Mouse (Mus musculus): ENCODE data around the gene Ptchd1. TPM values are rescaled to one million over a fixed set of nuclear protein-coding genes. Genes with fewer than 3 reads are reported as not detected.

The Ptchd1 gene
- polyA plus RNA-seq (2014; fragmentation: Nextera tagmentation; extraction: Ambion mirVana): 0.32 and 0.39 TPM in 2 replicates

DNA sequence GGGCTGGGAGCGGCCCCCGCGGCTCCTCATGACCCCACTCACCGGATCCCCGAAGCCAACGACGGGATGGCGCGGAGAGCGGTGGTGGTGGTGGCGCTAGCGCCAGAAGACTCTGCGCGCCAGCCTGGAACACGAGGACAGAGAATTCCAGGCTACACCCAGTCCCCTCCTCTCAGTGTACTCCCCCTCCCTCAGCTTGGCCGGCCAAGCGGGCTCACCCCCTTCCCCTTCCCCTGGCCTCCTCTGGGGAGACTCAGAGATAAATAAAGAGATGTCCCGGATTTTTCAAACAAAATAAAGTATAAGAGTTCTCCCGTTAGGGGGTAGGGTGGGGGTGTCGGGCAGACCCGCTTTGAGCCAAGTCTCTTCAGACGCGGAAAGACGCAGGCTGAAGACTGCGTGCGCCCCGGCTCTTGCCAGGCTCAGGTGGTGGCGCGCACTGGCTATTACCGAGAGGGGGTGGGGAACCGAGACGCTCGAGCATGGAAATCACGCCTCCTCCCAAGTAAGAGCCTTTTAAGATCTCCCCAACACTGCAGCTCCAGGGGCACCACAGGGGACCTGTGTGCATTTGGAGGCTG, at the start of gene Ptchd1:
TSS of gene Ptchd1 (minus strand) at position 114 of the 581 bp plus-strand sequence.
- Histone ChIP-seq H3K9ac (ENCODE audit: low read length) (peak within 1 kb of the TSS; percentile 25; the same call in 1 of the 2 replicates), H3K4me1 (ENCODE audit: control insufficient read depth in 2 of 2, insufficient read depth in 2 of 2, low read length in 2 of 2) (no peaks in the 10 kb centered on the region; a peak in 1 of 4 replicates), H3K36me3 (ENCODE audit: control insufficient read depth, insufficient read depth, low read length) (no peaks in the 10 kb centered on the region), H3K4me2 (ENCODE audit: low read length) (peak within 1 kb of the TSS; percentile 87), H3K4me3 (ENCODE audit: control insufficient read depth in 1 of 2, insufficient read depth in 1 of 2, low read depth in 1 of 2, low read length in 2 of 2) (peak within 1 kb of the TSS; percentile 51), H3K9me3 (ENCODE audit: control insufficient read depth, low read length) (no peaks in the 10 kb centered on the region), H3K27ac (replicated peaks in 1 of 2; ENCODE audit: control insufficient read depth in 1 of 2, insufficient read depth in 1 of 2, low read depth in 2 of 2, low read length in 2 of 2) (no peak within 1 kb of the TSS), H3K27me3 (ENCODE audit: control insufficient read depth, insufficient read depth, low read length) (peaks cover 32% of the 10 kb centered on the region; the same call in 1 of the 2 replicates)
- 21% methylated on average over 27 of the region's 34 CpGs for WGBS
- no peak for ATAC-seq (ENCODE audit: insufficient number of reproducible peaks, insufficient read depth, low FRiP score, low read depth)

DNA sequence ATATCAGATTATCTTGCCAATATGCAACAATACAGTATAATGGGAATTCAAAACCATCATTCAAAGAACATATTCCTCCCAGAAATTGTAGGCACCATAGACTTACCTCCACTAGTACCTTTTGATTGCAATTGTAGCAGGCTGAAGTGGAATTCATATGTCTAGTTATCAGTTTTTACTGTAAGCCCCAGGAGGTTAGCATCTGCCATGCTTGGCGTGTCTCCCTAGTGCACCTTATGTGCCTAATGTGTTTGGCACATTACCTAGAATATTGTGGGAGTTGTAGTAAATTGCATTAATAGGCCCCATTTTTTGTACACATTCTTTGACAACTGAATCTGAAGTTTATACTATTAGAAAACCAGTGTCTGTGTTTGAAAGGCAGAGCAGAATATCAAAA, 34.4 kb upstream of the Ptchd1 start:
- Histone ChIP-seq H3K4me1 (ENCODE audit: control insufficient read depth in 2 of 2, insufficient read depth in 2 of 2, low read length in 2 of 2) (no peaks in the 10 kb centered on the region), H3K27ac (replicated peaks in 1 of 2; ENCODE audit: control insufficient read depth in 1 of 2, insufficient read depth in 1 of 2, low read depth in 2 of 2, low read length in 2 of 2) (no peak overlapping the region), H3K9ac (ENCODE audit: low read length) (no peak overlapping the region), H3K9me3 (ENCODE audit: control insufficient read depth, low read length) (no peaks in the 10 kb centered on the region), H3K4me3 (ENCODE audit: control insufficient read depth in 1 of 2, insufficient read depth in 1 of 2, low read depth in 1 of 2, low read length in 2 of 2) (no peak overlapping the region), H3K36me3 (ENCODE audit: control insufficient read depth, insufficient read depth, low read length) (no peaks in the 10 kb centered on the region), H3K4me2 (ENCODE audit: low read length) (no peak overlapping the region), H3K27me3 (ENCODE audit: control insufficient read depth, insufficient read depth, low read length) (no peaks in the 10 kb centered on the region)
- ATAC-seq (ENCODE audit: insufficient number of reproducible peaks, insufficient read depth, low FRiP score, low read depth): no peak
- 53% methylated on average over 1 of the region's 1 CpGs for WGBS

DNA sequence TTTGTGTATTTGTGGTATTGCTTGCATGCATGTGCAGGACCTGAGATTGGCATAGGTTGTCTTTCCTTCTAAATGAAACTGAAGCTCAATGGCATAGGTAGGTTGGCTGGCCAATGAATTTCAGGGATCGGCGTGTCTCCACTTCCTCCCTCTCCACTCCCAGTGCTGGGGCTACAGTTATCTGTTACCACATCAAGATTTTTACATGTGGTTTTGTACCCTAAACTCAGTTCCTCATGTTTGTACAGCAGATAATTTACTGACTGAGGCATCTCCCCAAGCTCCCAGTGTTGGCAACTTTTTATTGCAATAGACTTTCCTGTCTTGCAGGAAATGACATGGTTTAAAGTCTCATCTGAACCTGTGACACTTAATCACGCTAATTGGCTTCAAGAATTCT, 22.4 kb upstream of the Ptchd1 start:
- Histone ChIP-seq H3K9me3 (ENCODE audit: control insufficient read depth, low read length) (no peaks in the 10 kb centered on the region), H3K27me3 (ENCODE audit: control insufficient read depth, insufficient read depth, low read length) (no peaks in the 10 kb centered on the region), H3K36me3 (ENCODE audit: control insufficient read depth, insufficient read depth, low read length) (no peaks in the 10 kb centered on the region), H3K4me1 (ENCODE audit: control insufficient read depth in 2 of 2, insufficient read depth in 2 of 2, low read length in 2 of 2) (no peaks in the 10 kb centered on the region), H3K4me3 (ENCODE audit: control insufficient read depth in 1 of 2, insufficient read depth in 1 of 2, low read depth in 1 of 2, low read length in 2 of 2) (no peak overlapping the region), H3K4me2 (ENCODE audit: low read length) (no peak overlapping the region), H3K27ac (replicated peaks in 1 of 2; ENCODE audit: control insufficient read depth in 1 of 2, insufficient read depth in 1 of 2, low read depth in 2 of 2, low read length in 2 of 2) (no peak overlapping the region), H3K9ac (ENCODE audit: low read length) (no peak overlapping the region)
- no peak for ATAC-seq (ENCODE audit: insufficient number of reproducible peaks, insufficient read depth, low FRiP score, low read depth)
- 85% methylated on average over 3 of the region's 3 CpGs for WGBS

DNA sequence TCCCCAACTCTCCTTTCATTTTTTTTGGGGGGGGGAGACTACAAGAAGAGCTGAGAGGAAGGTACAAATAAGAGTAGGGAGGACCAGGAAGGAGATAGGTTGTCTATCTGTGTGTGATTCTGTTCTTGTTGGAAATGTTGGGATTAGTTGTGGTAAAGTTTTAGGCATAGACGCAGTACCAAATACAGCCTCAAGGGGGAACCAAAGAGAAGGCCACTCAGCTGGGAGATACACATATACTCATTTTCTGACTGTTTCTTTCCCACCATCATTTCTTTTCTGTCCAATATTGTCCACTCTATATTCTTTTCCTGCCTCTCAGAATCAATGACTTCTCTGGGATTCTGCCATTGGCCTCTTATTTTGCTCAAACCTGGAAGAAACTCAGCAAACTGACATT, 20.4 kb upstream of the Ptchd1 start:
- Histone ChIP-seq H3K4me1 (ENCODE audit: control insufficient read depth in 2 of 2, insufficient read depth in 2 of 2, low read length in 2 of 2) (no peaks in the 10 kb centered on the region), H3K4me3 (ENCODE audit: control insufficient read depth in 1 of 2, insufficient read depth in 1 of 2, low read depth in 1 of 2, low read length in 2 of 2) (no peak overlapping the region), H3K27ac (replicated peaks in 1 of 2; ENCODE audit: control insufficient read depth in 1 of 2, insufficient read depth in 1 of 2, low read depth in 2 of 2, low read length in 2 of 2) (no peak overlapping the region), H3K36me3 (ENCODE audit: control insufficient read depth, insufficient read depth, low read length) (no peaks in the 10 kb centered on the region), H3K9me3 (ENCODE audit: control insufficient read depth, low read length) (no peaks in the 10 kb centered on the region), H3K4me2 (ENCODE audit: low read length) (no peak overlapping the region), H3K9ac (ENCODE audit: low read length) (no peak overlapping the region), H3K27me3 (ENCODE audit: control insufficient read depth, insufficient read depth, low read length) (no peaks in the 10 kb centered on the region)
- WGBS: 11% methylated on average over 1 of the region's 1 CpGs
- ATAC-seq (ENCODE audit: insufficient number of reproducible peaks, insufficient read depth, low FRiP score, low read depth): no peak

DNA sequence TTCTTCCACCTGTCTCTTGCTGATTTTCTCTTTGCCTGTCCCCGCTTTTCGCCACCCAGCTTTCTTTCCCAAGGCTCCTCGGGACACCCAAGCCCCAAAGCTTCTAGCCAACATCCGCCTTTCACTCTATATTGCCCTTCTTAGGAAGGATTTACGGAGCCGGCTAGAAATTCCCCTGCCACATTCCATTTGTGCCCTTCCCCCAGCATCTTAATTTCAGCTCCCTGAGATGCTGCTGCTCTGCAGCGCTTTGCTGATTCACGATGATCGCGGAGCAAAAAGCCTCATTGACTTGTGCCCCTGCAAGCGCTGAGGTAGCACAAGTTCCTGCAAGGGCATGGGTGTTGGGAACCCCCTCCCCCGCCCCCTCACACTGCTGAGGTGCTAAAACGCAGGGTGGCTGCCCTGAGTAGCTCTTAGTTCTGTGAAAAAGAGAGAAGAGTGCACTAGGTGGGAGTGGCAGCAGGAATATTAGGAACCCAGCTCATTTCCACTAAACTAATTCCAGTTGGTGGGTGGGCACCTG, 2.1 kb upstream of the Ptchd1 start:
- Histone ChIP-seq H3K4me1 (ENCODE audit: control insufficient read depth in 2 of 2, insufficient read depth in 2 of 2, low read length in 2 of 2) (no peaks in the 10 kb centered on the region; a peak in 1 of 4 replicates), H3K27me3 (ENCODE audit: control insufficient read depth, insufficient read depth, low read length) (peaks cover 32% of the 10 kb centered on the region; the same call in 1 of the 2 replicates), H3K9me3 (ENCODE audit: control insufficient read depth, low read length) (no peaks in the 10 kb centered on the region), H3K36me3 (ENCODE audit: control insufficient read depth, insufficient read depth, low read length) (no peaks in the 10 kb centered on the region), H3K27ac (replicated peaks in 1 of 2; ENCODE audit: control insufficient read depth in 1 of 2, insufficient read depth in 1 of 2, low read depth in 2 of 2, low read length in 2 of 2) (no peak overlapping the region), H3K4me3 (ENCODE audit: control insufficient read depth in 1 of 2, insufficient read depth in 1 of 2, low read depth in 1 of 2, low read length in 2 of 2) (no peak overlapping the region), H3K9ac (ENCODE audit: low read length) (no peak overlapping the region), H3K4me2 (ENCODE audit: low read length) (peak overlapping the region; percentile 42)
- ATAC-seq (ENCODE audit: insufficient number of reproducible peaks, insufficient read depth, low FRiP score, low read depth): no peak
- 9% methylated on average over 13 of the region's 13 CpGs for WGBS

DNA sequence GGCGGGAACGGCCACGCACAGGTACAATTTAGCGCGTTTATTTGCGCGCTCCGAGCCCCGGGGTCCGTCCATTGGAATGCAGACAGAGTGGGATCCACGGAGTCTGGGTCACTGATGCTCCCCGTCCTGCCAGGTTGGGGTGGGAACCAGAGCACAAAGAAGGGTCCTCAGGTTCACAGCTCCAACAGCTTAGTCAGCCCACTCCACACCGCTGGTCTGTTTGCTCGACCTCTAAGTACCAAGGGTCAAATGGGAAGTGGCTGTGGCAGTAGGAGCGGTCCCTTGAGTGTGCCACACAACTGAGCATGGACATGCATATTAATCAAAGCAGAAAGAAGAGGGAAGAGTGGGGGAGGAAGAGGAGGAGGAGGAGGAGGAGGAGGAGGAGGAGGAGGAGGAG, 1.3 kb upstream of the Ptchd1 start:
- Histone ChIP-seq H3K9ac (ENCODE audit: low read length) (no peak overlapping the region), H3K27ac (replicated peaks in 1 of 2; ENCODE audit: control insufficient read depth in 1 of 2, insufficient read depth in 1 of 2, low read depth in 2 of 2, low read length in 2 of 2) (no peak overlapping the region), H3K27me3 (ENCODE audit: control insufficient read depth, insufficient read depth, low read length) (peaks cover 32% of the 10 kb centered on the region; the same call in 1 of the 2 replicates), H3K4me1 (ENCODE audit: control insufficient read depth in 2 of 2, insufficient read depth in 2 of 2, low read length in 2 of 2) (no peaks in the 10 kb centered on the region; a peak in 1 of 4 replicates), H3K4me3 (ENCODE audit: control insufficient read depth in 1 of 2, insufficient read depth in 1 of 2, low read depth in 1 of 2, low read length in 2 of 2) (peak overlapping the region; percentile 51), H3K9me3 (ENCODE audit: control insufficient read depth, low read length) (no peaks in the 10 kb centered on the region), H3K36me3 (ENCODE audit: control insufficient read depth, insufficient read depth, low read length) (no peaks in the 10 kb centered on the region), H3K4me2 (ENCODE audit: low read length) (peak overlapping the region; percentile 87)
- WGBS: 12% methylated on average over 15 of the region's 15 CpGs
- ATAC-seq (ENCODE audit: insufficient number of reproducible peaks, insufficient read depth, low FRiP score, low read depth): no peak

DNA sequence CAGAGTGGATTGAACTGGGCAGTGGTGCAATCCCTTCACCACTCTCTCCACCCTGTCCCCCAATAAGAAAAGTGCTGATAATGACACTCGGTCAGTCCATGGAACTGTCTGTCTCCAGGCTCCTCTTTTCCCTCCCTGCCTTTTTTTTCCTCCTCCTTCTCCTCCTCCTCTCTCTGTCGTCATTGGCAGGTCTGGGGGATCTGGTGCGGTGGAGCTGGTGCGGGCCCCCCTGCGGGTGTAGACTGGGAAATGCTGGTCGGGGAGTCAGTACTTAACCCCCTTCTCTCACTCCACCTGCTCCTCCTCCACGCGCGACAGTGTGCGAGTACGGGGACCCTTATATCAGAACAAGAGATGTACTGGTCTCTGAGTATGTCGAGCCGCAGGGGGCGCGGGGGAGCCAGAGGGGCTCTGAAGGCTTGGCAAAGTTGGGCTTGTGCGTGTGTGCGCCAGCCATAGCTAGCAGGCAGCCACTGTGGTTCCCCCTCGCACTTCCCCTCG, 777 bp upstream of the Ptchd1 start, which contains the start of gene Gm15155:
TSS of gene Gm15155 (plus strand) at position 401 of the 501 bp plus-strand sequence.
- no peaks in the 10 kb centered on the region for H3K36me3 ChIP-seq (ENCODE audit: control insufficient read depth, insufficient read depth, low read length)
- H3K9ac ChIP-seq (ENCODE audit: low read length): no peak within 1 kb of the TSS
- H3K4me2 ChIP-seq (ENCODE audit: low read length): peak within 1 kb of the TSS; percentile 87
- WGBS: 11% methylated on average over 19 of the region's 19 CpGs
- no peak within 1 kb of the TSS for H3K27ac ChIP-seq (replicated peaks in 1 of 2; ENCODE audit: control insufficient read depth in 1 of 2, insufficient read depth in 1 of 2, low read depth in 2 of 2, low read length in 2 of 2)
- no peaks in the 10 kb centered on the region for H3K9me3 ChIP-seq (ENCODE audit: control insufficient read depth, low read length)
- H3K27me3 ChIP-seq (ENCODE audit: control insufficient read depth, insufficient read depth, low read length): peaks cover 32% of the 10 kb centered on the region; the same call in 1 of the 2 replicates
- H3K4me3 ChIP-seq (ENCODE audit: control insufficient read depth in 1 of 2, insufficient read depth in 1 of 2, low read depth in 1 of 2, low read length in 2 of 2): peak within 1 kb of the TSS; percentile 51
- ATAC-seq (ENCODE audit: insufficient number of reproducible peaks, insufficient read depth, low FRiP score, low read depth): no peak
- no peaks in the 10 kb centered on the region; a peak in 1 of 4 replicates for H3K4me1 ChIP-seq (ENCODE audit: control insufficient read depth in 2 of 2, insufficient read depth in 2 of 2, low read length in 2 of 2)

Data from heart, embryonic 14.5 days (tissue).